Comparison of ENCODE assay signal across 10 mouse cellular contexts in genomic region chr5:134512086-134512485, GRCm38 (mm10). TPM values are rescaled to one million over a fixed set of nuclear protein-coding genes. Genes with fewer than 3 reads are reported as not detected.
DNase-seq lines count a peak whose midpoint lies in the region; ATAC-seq lines count a peak whose summit lies in the region.
"Had no signal": no experiment of that assay in that cellular context is flagged by ENCODE, and none has a peak within 500 bp of the region (broad histone marks: within the 10 kb centered on the region; RNA-seq: fewer than 3 reads in every experiment).

No protein-coding gene starts in this region.

- no peak overlapping the region for H3K9ac ChIP-seq in forebrain, embryonic 15.5 days (replicated peaks)
- H3K9ac ChIP-seq in intestine, embryonic 15.5 days, result no peak overlapping the region
- H3K9ac ChIP-seq: liver, embryonic 15.5 days had no signal

- peaks cover 22% of the 10 kb centered on the region for H3K4me1 ChIP-seq in forebrain, embryonic 15.5 days
- H3K4me1 ChIP-seq in intestine, embryonic 15.5 days (replicated peaks), result no peaks in the 10 kb centered on the region
- H3K4me1 ChIP-seq: liver, embryonic 15.5 days had no signal

- H3K9me3 ChIP-seq in forebrain, embryonic 15.5 days, result no peaks in the 10 kb centered on the region
- no peaks in the 10 kb centered on the region for H3K9me3 ChIP-seq in intestine, embryonic 15.5 days
- H3K9me3 ChIP-seq: liver, embryonic 15.5 days had no signal

- H3K27me3 ChIP-seq in forebrain, embryonic 15.5 days, result no peaks in the 10 kb centered on the region
- H3K27me3 ChIP-seq in intestine, embryonic 15.5 days (replicated peaks), result no peaks in the 10 kb centered on the region
- H3K27me3 ChIP-seq: liver, embryonic 15.5 days had no signal

- peaks cover 75% of the 10 kb centered on the region for H3K36me3 ChIP-seq in forebrain, embryonic 15.5 days
- H3K36me3 ChIP-seq in intestine, embryonic 15.5 days, result peaks cover 61% of the 10 kb centered on the region

- ATAC-seq in forebrain, embryonic 15.5 days (replicated peaks), result peak; percentile 83
- ATAC-seq in intestine, embryonic 15.5 days, result no peak

- no peak overlapping the region for H3K4me3 ChIP-seq in forebrain, embryonic 15.5 days
- no peak overlapping the region for H3K4me3 ChIP-seq in intestine, embryonic 15.5 days (replicated peaks)
- H3K4me3 ChIP-seq: liver, embryonic 15.5 days had no signal

- no peak overlapping the region for H3K4me2 ChIP-seq in forebrain, embryonic 15.5 days (replicated peaks)
- H3K4me2 ChIP-seq in intestine, embryonic 15.5 days (replicated peaks), result no peak overlapping the region
- H3K4me2 ChIP-seq: liver, embryonic 15.5 days had no signal

- peak; percentile 50 to 53 for DNase-seq in layer of hippocampus, adult 18-20 months (ENCODE audit: low spot score in 2 of 2)
- DNase-seq in layer of hippocampus, postnatal 36 days, result no peak
- DNase-seq in layer of hippocampus, postnatal 10 days (ENCODE audit: low spot score in 2 of 2), result peak; percentile 54 to 66
- DNase-seq in right cerebral cortex, adult 2 months (ENCODE audit: low spot score in 2 of 2), result peak; percentile 74 to 81
- DNase-seq in spleen, postnatal 14 days (ENCODE audit: low spot score in 2 of 2), result no peak
- DNase-seq: kidney, adult 18-20 months had no signal

- H3K27ac ChIP-seq in forebrain, embryonic 15.5 days (replicated peaks), result peak overlapping the region; percentile 79
- no peak overlapping the region for H3K27ac ChIP-seq in intestine, embryonic 15.5 days
- H3K27ac ChIP-seq: liver, embryonic 15.5 days had no signal

- 19% methylated on average over 5 of the region's 5 CpGs for WGBS in forebrain, embryonic 15.5 days
- 69% methylated on average over 5 of the region's 5 CpGs for WGBS in intestine, embryonic 15.5 days

RNA-seq across cellular contexts. Expression of gene Clip2, which starts 40.1 kb away (rescaled TPM):
- 100 to 1,000 TPM; 106 to 107 TPM for total RNA-seq in layer of hippocampus, adult 18-20 months (2021)
- 100 to 1,000 TPM in 1 of 2 experiments, 10 to 100 TPM in 1; 96.7 to 105 TPM for total RNA-seq in layer of hippocampus, postnatal 36 days (2021)
- polyA plus RNA-seq in forebrain, embryonic 15.5 days (2015; fragmentation: Nextera tagmentation; extraction: Ambion mirVana), result 14.7 and 15.0 TPM in 2 replicates
- 100 to 1,000 TPM; 124 to 133 TPM for total RNA-seq in layer of hippocampus, postnatal 10 days (2021)
- polyA plus RNA-seq in intestine, embryonic 15.5 days (2015; fragmentation: Nextera tagmentation; extraction: Ambion mirVana), result 3.6 and 3.9 TPM in 2 replicates

RNA-seq across cellular contexts. Expression of gene Syna, which starts 47.9 kb away (rescaled TPM):
- total RNA-seq in layer of hippocampus, adult 18-20 months (2021), result 1 to 10 TPM; 3.8 to 4.3 TPM
- total RNA-seq in layer of hippocampus, postnatal 36 days (2021), result 1 to 10 TPM; 5.1 to 5.2 TPM
- polyA plus RNA-seq in forebrain, embryonic 15.5 days (2015; fragmentation: Nextera tagmentation; extraction: Ambion mirVana), result 0.36 and 0.59 TPM in 2 replicates
- 1 to 10 TPM; 3.1 to 5.1 TPM for total RNA-seq in layer of hippocampus, postnatal 10 days (2021)
- 0.06 and 0.10 TPM in 2 replicates for polyA plus RNA-seq in intestine, embryonic 15.5 days (2015; fragmentation: Nextera tagmentation; extraction: Ambion mirVana)
- total RNA-seq: MEL had no signal
- polyA plus RNA-seq: liver, embryonic 15.5 days had no signal

RNA-seq across cellular contexts. Expression of gene Gtf2ird1, which starts 55.6 kb away (rescaled TPM):
- total RNA-seq in layer of hippocampus, adult 18-20 months (2021), result 10 to 100 TPM; 19.8 to 27.3 TPM
- 10 to 100 TPM; 28.4 to 31.3 TPM for total RNA-seq in layer of hippocampus, postnatal 36 days (2021)
- polyA plus RNA-seq in forebrain, embryonic 15.5 days (2015; fragmentation: Nextera tagmentation; extraction: Ambion mirVana), result 89.7 and 93.3 TPM in 2 replicates
- total RNA-seq in layer of hippocampus, postnatal 10 days (2021), result 10 to 100 TPM; 35.6 to 46.3 TPM
- polyA plus RNA-seq in intestine, embryonic 15.5 days (2015; fragmentation: Nextera tagmentation; extraction: Ambion mirVana), result 81.6 and 84.4 TPM in 2 replicates

Comparison
In these comparisons a context has a peak if more than half of its experiments do, and no peak if none do; other contexts are left out.
1. DNase-seq: peak in layer of hippocampus, adult 18-20 months (2 of 2), layer of hippocampus, postnatal 10 days (2 of 2) and right cerebral cortex, adult 2 months (2 of 2); none in layer of hippocampus, postnatal 36 days (0 of 2) and spleen, postnatal 14 days (0 of 2).